Mouse (Mus musculus) natural killer cell, adult 2 months (primary cell): ENCODE measurements at regions not wholly inside any gene's neighbourhood (a gene's known extent, or its start where the extent isn't known, plus 50 kb on each side); places are given as distances from the start of the nearest gene placed in this dataset.
A peak's percentile ranks its signal among the peaks of the same experiment; 100 is the strongest.

ENCODE experiments used
- DNase-seq, 2 experiments: peaks; one replicate each; pipeline ENCODE4 v3.0.0; 2022; ENCODE audit warnings: low spot score in 2 of 2

DNA sequence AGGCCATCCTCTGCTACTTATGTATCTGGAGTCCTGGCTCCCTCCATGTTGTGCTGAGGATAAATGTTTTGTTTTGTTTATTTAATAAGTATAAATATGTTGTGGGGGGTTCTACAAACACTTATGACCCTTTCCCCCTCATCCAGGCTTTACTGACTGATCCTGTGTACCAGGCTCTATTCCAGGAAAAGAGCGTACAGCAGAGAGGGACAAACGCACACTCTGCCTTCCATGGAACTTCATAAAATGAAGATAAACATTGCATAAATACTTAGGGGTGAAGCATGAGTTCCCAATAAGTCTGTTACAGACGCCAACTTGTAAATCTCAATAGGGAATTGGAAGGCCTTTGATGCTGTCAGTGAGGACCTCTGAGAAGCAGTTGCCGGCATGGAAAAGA, 263.7 kb upstream of the Atp2b1 start:
- DNase-seq, result no peak

DNA sequence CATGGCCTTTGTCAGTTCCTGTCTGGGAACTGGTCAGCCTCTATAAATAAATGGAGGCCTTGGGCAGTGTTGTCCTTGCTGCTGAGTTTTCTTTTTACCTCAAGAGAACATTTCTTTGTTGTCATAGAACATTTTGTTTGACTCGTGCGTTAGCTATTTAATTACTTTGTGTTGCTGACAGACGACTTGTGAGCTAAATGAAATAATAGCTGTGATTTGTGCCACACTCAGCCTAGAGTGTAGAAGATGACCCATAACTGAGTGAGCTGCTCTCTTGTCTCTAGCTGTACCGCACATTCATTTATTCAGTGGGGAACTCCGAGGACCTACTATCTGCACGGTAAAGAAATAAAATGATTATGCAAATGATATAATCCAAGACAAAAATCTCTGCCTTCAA, 263.1 kb upstream of the Atp2b1 start:
- no peak for DNase-seq

DNA sequence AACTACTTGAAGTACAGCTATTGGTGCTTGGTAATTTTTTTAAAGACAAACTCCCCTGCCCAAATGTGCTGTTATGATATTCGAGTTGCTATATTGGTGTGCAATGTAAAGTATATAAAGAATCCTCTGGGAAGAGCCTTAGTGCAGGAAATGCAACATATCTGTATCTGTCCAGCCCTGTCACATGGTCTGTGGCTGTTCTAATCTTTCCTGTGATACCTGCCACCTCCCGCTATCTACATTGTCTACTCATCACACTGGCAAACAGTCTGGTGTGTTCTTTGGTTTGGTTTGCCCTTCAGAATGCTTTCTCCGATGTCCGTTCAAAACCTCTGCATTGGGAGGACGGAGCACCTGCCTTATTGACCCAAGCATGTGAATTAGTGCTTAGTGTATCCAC, 262.6 kb upstream of the Atp2b1 start:
- DNase-seq, result no peak

DNA sequence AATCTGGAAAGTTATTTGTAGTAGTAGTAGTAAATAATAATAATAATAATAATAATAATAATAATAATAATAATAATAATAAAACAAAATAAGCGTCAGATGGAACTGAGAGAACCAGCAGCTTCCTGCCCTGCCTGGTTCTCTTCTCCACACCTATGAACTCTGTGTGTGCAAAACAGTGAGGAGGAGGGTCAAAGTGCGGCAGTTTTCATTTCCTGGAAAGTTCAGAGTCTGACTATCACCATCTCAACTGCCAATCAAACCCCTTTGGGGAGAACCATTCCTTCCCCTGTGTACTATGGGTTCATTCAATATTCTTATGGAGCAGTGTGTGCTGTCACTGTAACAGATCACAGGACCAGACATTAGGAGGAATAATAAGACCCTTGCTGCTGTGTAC, 262.1 kb upstream of the Atp2b1 start:
- no peak for DNase-seq

DNA sequence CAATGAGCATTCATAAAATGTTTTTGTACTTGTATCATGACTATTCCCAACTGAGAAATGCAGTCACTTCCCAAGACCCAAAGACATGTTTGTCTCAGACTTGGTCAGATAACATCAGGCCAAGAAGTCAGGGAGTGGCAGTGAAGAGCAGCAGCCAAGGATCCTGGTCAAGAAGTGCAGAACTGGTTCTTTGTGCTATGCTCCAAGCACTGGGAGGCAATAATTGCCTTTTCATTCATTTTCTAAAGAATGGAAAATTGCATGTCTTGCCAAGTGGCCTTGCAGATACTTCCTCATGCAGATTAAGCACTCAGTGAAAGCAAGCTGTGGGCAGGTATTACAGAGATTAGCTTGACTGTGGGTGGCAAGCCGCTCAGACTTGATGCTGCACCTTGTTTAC, 253.5 kb upstream of the Atp2b1 start:
- no peak for DNase-seq

DNA sequence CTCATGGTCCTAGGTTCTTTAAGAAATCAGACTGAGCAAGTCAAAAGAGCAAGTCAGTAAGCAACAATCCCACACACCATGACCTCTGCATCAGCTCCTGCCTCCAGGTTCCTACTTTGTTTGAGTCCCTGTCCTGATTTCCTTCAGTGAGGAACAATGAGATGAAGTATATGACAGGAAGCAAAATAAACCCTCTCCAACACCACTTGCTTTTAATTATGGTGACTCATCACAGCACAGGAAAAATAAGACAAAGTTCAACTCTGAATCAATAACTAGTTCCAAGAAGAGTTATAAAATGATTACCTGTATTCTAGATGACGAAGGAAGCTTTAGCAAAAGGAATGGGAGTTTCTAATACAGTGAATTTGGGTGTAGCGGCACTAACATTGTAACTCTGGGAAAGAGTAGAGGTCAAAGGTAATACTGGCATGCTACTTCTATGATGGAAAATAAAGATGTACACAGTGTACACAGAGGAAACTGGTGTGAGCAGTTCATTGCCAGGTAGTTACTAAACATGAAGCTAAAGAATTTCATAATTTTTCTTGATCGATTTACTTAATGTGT, 248.2 kb upstream of the Atp2b1 start:
- DNase-seq, result no peak

DNA sequence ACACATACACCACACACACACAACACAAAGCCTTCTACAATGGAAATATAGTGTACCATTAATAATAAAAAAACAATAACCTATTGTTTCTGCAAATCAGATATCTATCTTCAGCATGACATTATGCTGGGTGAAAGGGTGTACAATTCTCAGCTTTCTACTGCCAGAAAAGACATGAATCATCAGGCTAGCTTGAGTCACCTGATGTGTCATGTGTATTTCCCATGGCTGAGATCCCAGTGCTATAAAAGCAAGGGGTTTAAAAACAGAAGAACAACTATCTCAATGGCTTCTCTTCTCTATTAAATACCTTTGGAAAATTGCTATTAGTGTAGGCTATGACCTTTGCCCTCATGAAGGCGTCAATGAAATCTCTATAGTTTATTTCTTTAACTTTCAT, 246.5 kb upstream of the Atp2b1 start:
- DNase-seq, result no peak

DNA sequence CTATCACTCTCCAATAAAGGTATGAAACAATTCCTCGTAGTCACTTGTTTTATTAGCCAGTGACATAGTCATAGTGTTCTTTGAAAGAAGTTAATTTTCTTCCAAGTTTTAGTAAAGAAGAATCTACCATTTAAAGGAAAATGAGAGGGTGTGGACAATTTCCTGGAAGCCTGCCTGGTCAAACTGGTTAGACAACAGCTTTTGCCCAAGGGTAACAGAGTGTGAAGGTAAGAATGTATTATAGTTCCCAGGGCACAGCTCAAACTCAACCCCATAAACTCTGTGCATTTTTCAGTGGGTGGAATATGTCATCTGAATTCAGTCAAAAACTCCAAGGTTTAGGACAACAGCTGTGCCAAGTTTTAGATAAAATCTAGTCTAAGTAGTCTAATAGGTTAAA, 240.1 kb upstream of the Atp2b1 start:
- no peak for DNase-seq

DNA sequence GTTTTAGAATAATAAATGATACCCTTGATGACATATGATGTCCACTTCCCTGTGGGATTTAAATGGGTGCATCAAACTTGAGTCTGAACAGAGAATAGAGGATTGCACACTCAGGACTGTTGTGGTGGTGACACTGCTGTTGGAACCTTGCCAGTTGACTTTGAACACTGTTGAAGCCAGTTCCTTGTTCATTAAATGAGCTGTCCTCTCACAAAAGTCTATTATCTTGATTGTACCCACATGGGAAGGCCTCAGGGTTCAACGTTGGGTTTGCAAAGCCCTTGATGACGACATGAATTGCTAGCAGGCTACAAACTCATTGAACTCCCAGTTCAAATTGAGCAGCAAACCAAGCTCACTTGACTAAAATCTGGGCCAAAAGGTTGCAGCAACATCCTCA, 237.3 kb upstream of the Atp2b1 start:
- DNase-seq, result no peak

DNA sequence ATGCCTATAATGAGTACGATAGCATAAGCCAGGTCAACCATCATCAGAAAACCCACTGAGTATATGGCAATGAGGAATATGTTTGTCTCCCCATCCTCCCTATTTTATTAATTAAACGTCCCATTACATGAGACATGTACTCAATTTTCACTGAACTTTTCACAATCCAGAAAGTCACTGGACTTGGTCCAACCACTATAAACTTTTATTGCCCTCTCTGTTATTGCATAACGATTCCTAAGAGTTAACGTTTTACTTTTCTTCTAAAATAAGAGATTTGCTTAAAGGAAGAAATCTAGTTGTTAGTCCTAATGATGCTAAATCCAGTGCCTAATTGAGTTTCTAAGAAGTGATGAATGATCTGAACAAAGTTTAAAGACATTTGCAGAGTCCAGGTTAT, 236.0 kb upstream of the Atp2b1 start:
- no peak for DNase-seq

DNA sequence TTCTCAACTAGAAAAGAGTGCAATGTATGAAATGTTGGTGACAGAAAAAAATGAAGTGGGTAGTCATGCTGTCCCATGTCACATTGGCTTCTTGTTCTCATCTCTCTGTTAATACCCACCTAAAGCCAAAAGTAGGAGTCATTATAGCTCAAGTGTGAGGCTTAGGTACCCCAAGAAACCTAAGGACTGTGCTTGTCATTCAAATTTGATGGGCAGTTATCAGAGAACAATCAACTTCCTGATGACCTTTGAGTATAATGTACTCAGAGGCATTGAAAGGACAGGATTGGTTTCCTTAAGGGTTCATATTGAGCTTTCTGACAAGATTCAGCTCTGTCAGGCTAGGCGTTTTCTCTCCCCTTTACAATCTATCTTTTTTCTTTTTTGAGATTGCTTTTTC, 231.8 kb upstream of the Atp2b1 start:
- DNase-seq, result no peak

DNA sequence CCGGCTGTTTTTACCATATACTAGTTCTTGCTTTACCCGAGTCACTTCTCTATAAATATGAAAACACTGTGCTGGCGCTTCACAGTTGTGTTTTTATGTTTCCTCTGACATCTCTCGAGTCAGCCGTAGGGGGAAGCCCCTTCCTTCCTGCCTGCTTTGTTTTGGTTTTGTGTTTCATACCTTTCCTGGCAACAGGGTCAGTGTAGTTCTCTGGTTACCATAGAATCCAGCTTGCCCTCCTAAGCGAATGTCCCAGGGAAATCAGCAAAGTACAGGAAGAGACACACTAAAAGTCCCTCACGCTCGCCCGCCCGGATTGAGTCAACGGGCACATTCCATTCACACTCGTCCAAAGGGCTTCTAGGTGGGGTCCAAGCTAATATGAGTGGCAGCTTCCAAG, 230.0 kb upstream of the Atp2b1 start:
- DNase-seq, result peak; percentile 67 to 74

DNA sequence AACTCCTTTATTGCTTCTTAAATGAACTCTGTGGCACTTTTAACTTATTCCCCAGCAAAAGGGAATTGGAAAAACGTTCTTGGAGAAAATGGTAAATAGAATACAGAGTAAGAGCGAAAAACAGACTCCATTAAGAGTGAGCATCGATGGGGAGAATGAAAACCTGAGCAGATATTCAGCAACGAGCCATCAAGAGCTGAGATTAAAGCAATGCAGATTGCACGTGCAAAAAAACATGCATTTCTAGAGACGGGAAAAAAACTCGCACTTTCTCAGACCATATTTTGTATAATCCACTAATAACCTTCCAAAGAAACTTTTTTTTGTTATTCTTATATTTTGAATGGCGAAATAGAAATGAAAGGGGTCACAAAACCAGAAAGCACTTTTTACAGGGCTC, 229.5 kb upstream of the Atp2b1 start:
- no peak for DNase-seq

DNA sequence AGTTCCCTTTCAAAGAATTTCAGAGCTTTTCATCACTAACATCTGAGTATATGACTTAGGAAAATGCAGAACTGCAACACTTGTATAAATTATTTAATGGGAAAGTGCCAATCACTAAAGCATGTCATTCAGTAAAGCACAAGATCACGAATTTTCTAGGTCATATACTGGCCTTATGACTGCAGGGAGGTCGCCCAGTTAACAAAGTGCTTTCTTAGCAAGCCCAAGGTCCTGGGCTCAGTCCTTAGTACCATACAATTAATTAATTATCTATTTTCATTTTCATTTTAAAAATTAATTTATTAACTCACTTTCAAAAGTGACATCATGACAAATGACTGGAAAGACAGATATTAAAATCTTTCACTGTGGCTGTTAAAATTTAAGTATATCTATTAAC, 228.5 kb upstream of the Atp2b1 start:
- no peak for DNase-seq

DNA sequence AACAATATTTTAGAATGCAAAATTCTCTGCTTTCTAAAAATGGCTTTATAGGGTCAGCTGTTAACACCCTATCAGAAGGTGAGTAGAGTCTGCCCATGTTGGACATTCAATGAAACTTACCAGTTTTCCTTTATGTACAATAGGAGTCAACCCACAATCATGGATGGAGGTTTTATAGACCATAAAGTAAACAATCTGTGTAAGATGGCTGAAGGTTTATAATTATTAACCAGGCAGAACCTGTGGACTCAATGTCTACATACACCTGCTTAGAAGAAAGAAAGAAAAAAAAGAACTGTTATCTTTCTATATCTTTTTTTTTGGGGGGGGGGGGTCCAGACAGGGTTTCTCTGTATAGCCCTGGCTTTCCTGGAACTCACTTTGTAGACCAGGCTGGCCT, 227.8 kb upstream of the Atp2b1 start:
- no peak for DNase-seq

DNA sequence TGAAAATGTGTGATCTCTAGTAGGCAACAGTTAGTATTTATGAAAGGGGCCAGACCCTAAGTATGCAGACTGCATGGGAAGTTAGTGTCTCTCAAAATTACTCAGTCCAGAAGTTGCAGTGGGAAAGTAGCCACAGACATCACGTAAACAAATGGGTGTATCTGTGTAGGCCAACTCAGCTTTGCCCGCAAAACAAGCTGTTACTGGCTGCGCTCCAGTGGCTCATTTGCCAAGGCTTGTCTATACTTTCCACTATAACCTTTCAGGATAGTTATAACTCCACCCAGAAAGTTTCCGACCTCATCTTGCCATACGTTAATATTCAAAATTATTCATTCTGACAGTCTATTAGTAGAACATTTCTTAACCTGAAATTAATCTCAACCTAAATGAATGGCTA, 222.4 kb upstream of the Atp2b1 start:
- no peak for DNase-seq

DNA sequence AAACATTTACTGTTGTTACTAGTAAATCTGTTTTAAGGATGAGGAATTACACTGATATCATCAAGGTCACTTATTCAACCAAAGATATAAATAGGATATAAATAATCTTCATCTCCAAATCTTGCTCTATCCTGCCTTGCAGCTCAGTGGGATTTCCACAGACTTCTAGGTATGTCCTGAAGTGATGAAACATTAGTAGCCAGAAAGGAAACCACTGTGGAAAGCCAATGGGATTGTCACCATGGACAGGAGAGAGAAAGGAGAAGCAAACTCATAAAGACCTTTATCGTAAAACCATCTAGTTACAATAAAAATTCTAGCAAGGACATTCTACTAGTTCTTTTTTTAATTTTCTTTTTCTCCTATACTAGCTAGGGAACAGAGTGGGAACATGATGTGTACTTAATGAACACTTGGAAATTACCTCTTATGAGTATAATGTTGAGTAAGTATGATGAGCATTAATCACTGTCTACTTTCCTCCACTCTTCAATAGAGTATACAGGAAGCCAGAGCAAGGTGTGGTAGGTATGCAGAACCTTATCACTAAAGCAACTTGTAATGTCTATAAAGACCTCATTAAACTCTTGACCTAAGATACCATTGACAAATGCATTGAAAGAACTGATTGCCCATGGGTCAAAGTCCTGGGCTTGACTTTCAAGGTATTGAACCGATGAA, 219.4 kb upstream of the Atp2b1 start:
- no peak for DNase-seq

DNA sequence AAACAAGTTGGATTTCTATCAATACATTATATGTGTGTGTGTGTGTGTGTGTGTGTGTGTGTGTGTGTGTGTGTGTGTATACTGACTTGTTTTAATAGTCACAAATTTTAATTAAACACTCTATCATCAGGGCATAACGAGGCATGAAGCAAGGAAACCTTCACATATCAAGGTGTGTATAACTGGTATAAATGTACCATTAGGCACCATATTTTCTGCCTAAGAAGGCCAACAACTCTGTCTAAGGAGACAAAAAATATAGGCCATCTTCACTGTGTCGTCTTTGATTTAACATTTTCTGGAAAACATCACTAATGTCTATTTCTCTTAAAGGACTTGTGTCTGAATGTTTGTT, 218.9 kb upstream of the Atp2b1 start:
- DNase-seq, result no peak

DNA sequence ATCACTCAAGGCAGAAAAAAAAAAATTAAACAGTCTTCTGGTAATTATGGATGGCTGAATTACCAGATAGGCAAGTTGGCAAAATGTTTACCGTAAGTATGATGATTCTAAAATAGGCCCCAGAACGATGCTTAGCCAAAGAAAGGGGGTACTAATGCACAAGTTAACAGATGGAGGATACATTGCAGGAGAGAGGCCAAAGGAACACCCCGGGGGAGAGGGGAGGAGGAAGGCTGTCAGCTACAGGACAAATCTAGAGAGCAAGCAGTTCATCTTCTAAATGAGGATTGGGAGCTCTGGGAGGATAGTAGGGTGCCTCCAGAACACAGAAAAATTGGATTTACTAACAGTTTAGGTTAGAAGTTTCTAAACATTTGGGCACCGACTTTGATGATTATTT, 216.3 kb upstream of the Atp2b1 start:
- no peak for DNase-seq

DNA sequence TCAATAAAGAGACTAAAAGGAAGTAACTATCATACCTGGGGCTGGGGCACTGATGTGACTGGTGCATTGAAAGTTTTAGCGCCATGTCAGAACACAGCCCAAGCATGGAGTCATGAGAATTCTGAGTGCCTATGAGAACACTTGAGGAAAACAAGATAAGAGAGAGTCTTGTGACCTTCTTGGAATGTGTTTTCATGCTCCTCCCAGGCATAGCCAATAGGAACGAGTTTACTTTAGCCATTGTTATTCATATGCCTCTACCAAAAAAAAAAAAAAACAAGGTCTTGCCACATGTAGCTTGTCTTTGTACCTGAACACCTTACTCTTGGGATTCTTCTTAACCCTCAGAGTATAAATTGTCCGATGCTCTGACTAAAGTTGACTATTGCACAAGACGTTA, 214.6 kb upstream of the Atp2b1 start:
- DNase-seq, result no peak

DNA sequence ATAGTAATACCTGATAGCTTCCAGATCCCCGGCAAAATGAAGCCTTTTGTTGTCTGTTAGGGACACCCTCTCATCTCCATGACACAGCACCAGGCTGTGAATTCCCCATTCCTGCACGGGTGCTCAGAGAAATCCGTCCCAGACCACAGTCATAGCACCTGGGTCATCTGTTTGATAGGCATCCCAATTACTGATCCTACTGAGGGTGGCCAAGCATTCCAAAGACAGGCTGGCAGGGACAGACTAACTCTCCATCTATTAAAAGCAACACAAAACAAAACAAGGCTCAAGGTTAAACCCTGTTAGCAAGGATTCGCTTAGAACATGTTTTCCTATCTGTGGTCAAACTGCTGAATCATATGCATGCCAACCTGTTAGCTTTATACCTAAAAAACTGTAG, 213.8 kb upstream of the Atp2b1 start:
- no peak for DNase-seq

DNA sequence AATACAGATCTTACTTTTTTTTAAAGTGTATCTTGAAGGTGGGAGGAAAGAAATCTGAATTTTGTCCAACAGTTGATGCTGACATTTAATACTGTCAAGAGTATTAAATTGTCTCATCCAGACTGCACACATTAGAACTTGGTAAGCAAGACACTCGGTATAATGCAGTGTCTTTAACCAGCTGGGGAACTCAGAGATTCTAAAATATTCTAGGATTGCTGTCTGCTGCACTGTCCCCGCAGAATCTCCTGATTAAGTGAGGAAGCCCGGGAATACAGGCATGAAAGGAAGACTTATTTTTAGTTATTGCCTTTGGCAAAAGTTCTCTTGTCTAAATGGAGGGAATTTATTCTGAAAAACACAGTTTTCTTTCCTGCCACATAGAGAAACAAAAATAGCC, 212.9 kb upstream of the Atp2b1 start:
- no peak for DNase-seq

DNA sequence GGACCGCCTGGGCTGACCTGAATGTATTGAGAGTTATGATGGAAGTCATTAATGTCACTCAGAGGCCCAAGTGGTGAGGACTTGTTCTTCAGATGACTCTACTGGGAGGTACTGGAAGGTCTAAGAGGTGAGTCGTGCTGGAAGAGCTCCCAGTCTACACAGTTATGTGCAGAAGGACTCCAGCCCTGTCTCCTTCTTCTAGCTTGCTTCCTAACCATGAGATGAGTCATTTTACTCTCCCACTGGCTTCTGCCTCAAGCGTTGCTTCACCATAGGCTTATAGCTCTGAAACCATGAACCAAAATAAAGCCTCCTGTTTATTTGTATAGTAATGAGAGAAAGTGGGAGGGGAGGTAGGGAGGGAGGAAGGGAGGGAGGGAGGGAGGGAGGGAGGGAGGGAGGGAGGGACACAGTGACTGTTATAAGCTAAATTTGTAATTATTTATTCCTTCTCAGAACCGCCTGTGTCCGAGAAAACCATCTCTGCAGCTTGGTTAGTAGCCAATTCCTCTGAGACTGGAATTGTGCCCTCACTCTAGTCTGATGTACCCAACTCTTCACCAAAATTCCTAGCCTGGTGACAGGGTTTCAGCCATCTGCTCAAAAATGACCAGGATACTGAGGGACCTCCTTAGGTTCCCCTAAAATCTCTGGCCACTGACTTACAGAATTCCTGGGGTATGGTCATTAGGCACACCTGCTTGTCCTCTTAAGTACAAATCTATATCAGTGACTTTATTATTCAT, 211.6 kb upstream of the Atp2b1 start:
- DNase-seq, result no peak
